Mouse (Mus musculus) gastrocnemius, adult 8-10 months (tissue): Measurements from ENCODE around the gene Wipf2. TPM values are rescaled to one million over a fixed set of nuclear protein-coding genes. Genes with fewer than 3 reads are reported as not detected.

Experiments
- DNase-seq, 2 experiments: peaks; one replicate each; pipeline ENCODE4 v3.0.0; 2022; ENCODE audit warnings: low spot score in 2 of 2
- total RNA-seq, 4 experiments: library from RNA; stranded (reverse); gene quantifications; 2 replicates each; pipeline ENCODE4 v1.2.4; 2022

The Wipf2 gene
- total RNA-seq, 4 experiments from 2014 or later, result 5.0 to 9.1 (median 7.7) TPM

DNA sequence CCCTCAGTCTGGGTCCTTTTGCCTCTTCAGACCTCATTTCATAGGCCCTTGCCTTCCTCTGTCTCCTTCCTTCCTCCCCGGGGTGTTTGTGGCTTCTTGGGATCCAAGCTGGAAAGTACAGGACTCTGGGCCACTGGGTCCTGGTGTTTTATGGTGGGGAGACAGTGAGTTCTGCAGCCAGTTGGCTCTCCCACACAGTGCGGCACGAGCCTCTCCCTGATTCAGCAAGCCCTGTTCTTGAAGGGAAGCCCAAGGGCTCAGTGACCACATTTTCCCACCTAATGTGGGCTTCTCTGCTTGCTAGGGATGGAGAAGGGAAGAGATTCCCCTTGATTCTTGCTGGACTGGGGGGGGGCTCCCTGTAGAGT lies 79.1 kb downstream of the Wipf2 start:
- DNase-seq, result no peak

DNA sequence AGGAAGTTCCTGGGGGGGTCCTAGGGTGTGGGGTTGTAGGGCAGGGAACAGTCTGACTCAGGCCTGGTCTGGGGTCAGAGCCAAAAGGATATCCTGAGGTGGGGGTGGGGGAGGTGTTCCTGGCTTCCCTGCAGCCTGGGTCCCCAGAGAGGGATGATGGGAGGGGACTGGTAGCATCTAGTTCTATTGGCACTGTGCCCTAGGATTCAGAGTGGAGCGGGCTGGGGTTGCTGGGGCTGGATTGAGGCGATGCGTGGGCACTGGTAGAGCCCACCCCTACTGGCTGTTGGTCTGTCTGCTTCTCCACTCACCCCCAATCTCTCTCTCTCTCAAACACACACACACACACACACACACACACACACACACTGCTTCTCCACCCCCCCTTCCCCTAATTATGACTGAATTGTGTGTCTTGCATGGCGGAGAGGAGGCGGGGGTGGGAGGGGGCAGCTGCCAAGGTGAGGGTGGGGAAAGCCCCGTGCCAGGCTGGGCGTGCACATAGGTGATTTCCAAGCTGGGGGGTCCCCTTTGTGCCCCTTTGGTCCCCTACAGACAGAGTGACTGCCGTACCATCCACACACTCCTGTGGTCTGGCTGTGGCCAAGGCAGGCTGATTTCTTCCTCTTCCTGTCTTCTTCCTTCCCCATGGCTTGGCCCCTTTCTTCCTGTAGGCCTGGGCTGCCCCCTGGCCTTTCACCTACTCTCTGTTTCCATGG lies 79.6 kb downstream of the Wipf2 start:
- DNase-seq, result no peak

DNA sequence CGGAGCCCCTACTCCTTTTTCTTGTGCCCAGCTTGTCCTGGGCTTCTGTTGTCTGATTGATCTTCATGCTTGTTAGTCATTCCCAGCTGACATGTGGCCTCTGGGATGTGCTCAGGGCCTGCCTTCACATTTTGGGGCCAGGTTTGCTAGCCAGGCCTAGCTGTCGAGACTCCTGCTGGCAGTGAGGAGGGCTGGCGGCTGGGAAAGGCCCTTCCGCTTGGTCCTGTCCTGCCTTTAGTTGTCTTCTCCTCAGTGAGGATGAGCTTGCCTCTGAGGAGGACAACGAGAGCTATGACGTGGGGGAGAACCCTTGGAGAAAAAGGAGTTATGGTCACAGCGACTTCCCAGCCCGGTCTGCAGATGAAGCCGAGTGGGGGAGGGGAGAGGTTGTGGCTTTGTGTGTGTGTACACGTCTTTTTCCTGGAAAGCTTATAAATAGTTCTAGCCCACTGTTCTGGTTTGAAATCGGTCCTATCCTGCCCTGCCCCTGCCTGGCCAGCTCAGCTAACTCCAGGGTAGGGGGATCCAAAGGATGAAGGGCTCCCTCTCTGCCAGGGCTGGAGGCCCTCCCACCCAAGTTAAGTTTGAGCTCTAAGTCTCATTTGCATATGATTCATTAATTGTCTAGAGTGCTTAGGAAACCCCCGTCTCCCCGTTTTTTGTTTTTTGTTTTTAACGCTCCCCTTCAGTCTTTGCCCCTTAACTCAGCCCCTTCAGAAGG lies 80.5 kb downstream of the Wipf2 start:
- DNase-seq, result no peak

DNA sequence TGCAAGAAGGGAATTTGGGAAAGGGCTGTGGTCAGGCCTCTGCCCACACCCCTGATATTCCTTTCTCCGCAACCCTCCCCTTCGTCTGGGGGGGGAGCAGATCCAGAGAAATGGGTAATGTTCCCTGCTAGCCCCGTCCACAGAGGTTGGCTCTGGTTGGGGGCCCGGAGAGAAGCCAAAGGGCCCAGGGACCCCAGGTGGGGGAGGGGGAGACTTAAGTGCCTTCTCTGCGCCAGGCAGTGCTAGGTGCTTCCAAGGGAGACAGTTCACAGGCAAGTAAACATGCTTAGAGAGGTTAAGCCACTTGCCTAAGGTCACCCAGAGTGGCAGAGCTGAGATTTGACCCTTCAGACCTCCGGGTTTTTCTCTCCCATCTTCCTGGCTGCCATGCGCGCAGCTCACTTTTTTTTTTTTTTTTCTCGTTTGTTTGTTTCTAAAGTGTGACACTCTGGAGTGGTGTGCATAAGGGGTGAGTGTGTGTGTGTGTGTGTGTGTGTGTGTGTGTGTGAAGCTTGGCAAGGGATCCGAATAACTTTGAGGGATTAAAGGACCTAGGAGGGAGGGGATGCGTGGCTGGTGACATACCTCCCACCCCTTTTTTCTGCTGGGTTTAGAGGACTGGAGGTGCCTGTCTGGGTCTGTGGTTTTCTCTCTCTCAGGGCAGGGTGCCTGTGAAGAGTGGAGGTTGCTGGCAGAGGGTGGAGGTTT lies 81.6 kb downstream of the Wipf2 start:
- DNase-seq, result no peak

DNA sequence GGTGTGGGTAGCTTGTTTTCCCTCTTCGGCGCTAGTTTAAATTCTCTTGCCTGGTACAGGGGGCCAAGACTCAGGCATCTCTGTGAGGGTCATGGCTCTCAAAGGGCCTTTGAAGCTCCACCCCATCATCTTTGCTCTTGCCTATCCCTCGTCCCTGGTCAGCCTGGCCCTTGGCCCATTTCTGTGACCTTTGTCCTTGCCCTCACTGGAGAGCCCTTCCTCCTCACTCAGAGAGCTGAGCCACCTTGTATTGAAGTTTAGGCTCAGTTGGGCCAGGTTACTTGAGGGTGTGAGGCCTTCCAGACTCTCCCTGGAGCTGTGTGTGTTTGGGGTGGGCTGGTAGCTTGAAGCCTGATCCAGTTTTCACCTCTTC lies 82.2 kb downstream of the Wipf2 start:
- DNase-seq, result no peak

DNA sequence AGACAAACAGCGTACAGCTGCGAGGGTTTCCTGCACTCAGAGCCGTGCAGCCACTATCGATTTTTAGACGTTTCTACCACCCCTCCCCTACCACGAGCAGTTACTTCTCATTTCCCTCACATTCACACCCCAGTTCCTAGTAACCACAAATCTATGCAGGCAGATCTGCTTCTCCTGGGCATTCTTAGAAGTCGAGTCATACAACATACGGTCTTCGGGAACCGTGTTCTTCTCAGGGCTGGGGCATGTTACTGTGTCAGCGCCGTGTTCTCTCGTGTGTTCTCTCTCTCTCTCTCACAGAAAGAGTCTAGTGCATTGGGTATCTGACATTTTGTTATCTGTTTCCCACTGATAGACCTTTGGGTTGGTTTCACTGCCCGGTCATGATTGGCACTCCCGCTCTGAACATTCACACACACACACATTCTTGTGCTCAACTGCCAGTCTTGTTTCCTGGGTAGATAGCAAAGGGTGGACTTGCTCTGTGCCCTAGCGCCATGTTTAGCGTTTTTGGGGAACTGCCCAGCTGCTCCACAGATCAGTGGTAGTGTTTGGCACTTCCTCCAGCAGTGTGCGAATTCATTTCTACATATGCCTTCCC lies 84.6 kb downstream of the Wipf2 start:
- no peak for DNase-seq

DNA sequence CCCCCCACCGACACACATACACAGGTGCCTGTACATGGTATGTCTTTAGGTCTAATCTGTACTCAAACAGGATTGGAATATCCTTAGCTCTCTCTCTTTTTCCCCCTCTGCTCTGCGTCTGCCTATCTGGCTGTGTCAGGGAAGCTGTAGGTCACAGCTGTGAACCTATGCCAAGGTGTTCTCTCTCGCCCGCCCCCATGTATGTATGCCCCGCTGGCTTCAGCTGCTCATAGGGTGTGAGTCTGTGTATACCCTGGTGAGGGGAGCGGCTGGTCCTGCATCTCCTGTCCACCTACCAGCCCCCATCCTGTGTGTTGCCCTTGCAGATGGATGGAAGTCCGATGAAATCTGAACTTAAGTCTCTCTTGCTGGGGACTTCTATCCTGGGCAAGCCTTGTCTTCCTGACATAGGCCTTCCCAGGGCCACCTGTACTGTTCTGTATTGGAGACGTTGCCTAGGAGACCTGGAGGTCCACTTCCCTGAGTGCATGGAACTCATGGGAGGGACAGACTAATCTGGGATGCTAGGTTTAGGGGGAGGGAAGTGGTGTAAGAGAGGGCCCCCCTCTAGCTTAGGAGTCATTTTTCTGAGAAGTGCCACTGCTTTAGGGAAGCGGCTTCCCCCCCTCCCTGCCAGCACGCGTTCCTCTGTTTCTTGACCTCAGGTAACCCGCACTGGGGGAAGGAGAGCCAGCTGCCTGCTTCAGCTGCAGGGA lies 86.0 kb downstream of the Wipf2 start:
- DNase-seq, result no peak

DNA sequence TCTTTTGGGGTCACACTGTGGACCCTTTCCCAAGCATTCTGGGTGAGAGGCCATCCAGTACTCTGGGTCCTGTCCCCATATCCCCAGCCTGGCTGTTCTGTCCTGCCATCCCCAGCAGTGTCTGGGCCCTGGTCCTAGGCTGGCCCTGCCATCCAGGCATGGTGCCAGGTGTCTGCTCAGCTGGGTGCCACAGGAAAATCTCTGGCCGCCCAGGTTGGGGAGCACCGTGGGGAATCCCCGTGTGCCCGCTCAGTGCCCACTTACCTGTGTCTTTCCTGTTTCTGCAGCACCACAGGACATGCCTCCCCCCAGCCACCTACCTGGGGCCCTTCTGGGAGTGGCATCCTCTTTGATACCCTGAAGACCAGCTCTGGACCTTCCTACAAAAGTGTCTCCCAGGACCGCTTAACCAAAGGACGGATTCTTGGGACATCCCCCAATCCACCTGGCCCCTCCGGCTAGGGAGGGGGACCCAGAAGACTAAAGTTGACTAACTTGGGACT lies 86.6 kb downstream of the Wipf2 start:
- DNase-seq, result peak in 1 of 2 experiments; percentile 64

DNA sequence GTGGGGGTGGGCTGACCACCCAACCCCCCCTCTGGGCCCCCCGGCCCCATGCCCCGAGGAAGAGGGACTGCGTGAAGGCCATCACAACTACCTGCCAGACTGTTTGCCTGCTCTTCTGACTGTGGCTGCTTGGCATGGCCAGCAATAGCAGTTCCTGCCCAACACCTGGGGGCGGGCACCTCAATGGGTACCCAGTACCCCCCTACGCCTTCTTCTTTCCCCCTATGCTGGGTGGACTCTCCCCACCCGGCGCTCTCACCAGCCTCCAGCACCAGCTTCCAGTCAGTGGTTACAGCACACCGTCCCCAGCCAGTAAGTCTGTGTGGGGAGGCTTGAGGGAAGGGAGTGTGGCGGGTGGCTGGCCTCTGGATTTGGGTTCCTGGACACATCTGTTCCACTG lies 87.0 kb downstream of the Wipf2 start:
- no peak for DNase-seq

DNA sequence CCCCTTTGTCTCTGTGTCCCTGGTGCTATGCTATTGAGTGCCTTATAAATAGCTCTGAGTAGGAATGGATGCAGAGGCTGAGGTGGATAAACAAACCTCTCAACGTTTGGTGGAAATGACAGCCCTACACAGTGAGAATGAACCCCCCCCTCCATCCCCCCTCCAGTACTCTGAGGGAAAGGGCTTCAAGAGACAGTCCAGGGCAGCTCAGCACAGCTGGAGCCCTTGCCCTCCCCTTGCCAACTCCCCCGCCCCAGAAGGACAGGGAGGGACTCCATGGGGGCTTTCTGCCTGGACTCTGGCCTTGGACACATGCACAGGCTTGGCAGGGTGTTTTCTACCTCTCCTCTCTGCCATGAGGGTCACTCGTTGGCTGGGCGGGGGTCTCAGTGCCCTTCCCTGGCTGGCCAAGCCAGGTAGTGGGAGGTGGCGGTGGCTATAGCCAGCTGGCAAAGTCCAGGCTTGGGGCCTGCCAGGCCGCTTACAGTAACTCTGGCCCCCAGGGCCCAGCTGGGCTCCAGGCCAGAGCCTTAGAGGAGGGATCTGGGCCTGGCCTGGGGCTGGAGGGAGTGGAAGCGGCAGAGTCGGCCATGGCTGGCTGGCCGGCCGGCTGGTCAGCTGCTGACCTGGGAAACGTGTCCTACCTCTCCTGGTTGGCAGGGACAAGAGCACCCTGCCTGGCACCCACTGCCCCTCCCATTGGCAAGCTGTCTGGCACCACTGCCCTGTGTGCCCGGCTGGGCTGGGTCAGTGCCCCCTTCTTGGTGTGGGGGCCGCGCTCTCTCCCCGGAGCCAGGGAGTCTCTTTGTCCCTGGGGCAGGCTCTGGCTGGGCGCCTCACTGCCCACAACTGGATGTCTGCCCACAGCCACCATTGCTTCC lies 87.8 kb downstream of the Wipf2 start:
- DNase-seq, result peak; percentile 93 to 98

DNA sequence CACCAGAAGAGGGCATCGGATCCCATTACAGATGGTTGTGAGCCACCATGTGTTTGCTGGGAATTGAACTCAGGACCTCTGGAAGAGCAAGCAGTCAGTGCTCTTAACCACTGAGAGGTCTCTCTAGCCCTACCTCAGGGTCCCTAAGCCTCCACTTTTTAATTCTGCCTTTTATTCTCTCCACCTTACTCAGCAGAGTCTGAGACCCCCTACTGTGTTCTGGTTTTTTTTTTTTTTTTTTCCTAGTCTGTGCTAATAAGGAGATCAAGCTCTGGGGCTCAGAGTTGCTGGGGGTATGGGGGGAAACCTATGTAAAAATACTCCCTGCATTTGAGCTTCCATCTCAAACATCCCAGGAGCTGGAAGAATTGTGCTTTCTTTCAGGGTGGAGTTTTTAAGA lies 88.7 kb downstream of the Wipf2 start:
- no peak for DNase-seq

DNA sequence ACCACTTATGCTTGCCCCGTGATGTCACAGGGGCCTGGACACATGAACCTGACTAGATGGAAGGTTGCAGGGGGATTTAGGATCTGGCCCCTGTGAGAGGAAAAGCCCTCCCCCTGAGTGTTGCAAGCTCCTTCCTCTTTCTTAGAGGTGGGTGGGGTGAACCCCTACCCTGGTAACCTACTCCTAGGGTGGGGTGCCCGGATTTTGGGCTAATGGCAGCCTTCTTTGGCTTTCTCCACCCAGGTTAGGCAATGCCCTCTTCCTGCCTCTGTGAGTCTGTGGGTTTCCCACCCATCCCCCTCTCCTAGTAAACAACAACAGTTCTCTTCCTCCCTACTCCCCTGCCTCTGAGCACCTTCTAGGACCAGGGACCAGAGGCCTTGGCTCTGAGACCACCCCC lies 89.3 kb downstream of the Wipf2 start:
- no peak for DNase-seq

DNA sequence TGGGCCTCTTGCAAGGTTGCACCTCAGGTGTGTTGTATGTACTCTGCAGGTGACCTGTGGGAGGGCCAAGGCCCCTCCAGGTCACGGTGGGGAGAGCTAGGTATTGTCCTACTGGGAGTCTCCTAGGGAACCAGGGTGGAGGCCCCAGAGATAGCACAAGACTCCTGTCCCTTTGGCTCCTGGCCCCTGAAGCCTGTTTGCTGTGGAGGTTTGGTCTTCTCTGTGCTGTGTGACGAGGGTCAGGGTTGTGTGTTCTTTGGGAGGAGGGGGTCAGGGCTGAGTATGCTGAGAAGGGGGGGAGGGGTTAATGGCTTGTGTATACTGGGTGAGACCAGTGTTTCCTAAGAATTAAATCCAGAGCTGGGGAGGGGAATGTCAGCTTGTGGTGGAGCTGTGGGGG lies 89.9 kb downstream of the Wipf2 start:
- DNase-seq, result no peak

DNA sequence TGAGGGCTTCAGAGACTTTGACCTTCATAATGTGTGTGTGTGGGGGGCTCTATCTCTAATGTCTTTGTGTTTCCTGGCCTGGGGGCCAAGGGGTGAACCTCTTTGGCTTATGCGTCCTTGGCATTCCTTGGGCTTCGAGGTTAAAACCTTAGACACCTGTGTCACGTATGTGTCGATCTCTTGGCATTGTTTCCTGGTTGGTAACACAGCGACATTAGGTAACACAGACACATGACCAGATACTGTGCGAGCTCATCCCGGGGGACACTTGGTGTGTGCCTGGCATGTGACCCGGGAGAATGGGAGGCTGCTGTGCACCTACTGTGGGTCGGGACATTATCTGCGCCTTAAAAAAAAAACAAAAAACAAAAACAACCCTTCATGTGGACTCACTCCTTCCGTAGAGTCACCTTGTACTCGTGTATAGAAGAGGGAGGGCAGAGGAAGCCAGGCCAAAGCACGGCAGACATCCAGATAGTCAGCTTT lies 90.4 kb downstream of the Wipf2 start:
- DNase-seq, result no peak

DNA sequence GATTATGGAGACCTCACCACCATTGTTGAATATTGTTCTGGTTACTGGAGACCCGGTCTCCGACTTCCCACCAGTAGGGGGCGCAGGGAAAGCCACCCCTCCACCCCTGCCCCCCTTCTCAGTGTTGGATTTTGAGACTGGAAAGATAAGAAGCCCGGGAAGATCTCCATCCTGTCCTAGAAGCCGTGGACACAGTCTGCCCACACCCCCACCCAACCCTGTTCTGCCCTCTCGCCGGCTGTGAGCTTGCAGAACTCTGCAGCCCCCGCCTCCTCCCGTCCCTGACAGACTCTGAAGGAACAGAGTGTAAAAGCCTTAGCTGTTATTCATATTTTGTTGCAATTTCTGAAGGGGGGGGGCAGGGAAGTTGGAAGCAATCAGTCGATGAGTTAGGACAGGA lies 90.9 kb downstream of the Wipf2 start:
- DNase-seq, result no peak

Other genes starting within 250 kb of the Wipf2 start
- gene Gm12355, start 238.0 kb upstream of the Wipf2 start, total RNA-seq, result 1 to 10 TPM; 5.1 to 6.1 (median 5.4) TPM
- gene Gsdma3, start 237.3 kb upstream of the Wipf2 start, total RNA-seq, result 10 to 100 TPM in 1 of 4 experiments, 1 to 10 TPM in 3; 5.5 to 18.2 (median 8.3) TPM
- gene Gsdma2, start 216.9 kb upstream of the Wipf2 start, total RNA-seq, result under 1 TPM in 3 of 4 experiments, not detected in 1; 0.24 to 0.51 (median 0.25) TPM
- gene Gsdma, start 199.3 kb upstream of the Wipf2 start, total RNA-seq, result 1 to 10 TPM in 1 of 4 experiments, under 1 TPM in 3; 0.24 to 1.4 (median 0.85) TPM
- gene Psmd3, start 181.1 kb upstream of the Wipf2 start, total RNA-seq, result 100 to 1,000 TPM; 104 to 107 (median 104) TPM
- not detected for gene Csf3, start 162.4 kb upstream of the Wipf2 start, total RNA-seq
- gene Med24, start 134.2 kb upstream of the Wipf2 start, total RNA-seq, result 10 to 100 TPM; 42.2 to 48.4 (median 47.9) TPM
- 10 to 100 TPM; 67.5 to 81.5 (median 76.2) TPM for gene Thra, start 123.0 kb upstream of the Wipf2 start, total RNA-seq
- gene Nr1d1, start 88.3 kb upstream of the Wipf2 start, total RNA-seq, result 100 to 1,000 TPM in 2 of 4 experiments, 10 to 100 TPM in 2; 83.4 to 175 (median 99.4) TPM
- 10 to 100 TPM; 53.9 to 57.7 (median 55.8) TPM for gene Msl1, start 68.1 kb upstream of the Wipf2 start, total RNA-seq
- gene Casc3, start 58.7 kb upstream of the Wipf2 start, total RNA-seq, result 10 to 100 TPM; 14.1 to 18.4 (median 15.2) TPM
- under 1 TPM in 2 of 4 experiments, not detected in 2; 0.08 to 0.29 TPM for gene Rapgefl1, start 26.9 kb upstream of the Wipf2 start, total RNA-seq
- under 1 TPM in 2 of 4 experiments, not detected in 2; 0.07 to 0.13 TPM for gene Cdc6, start 44.2 kb downstream of the Wipf2 start, total RNA-seq
- gene Rara, start 64.2 kb downstream of the Wipf2 start, total RNA-seq, result 10 to 100 TPM in 2 of 4 experiments, 1 to 10 TPM in 2; 8.3 to 11.7 (median 9.5) TPM
- not detected for gene Gjd3, start 119.4 kb downstream of the Wipf2 start, total RNA-seq
- under 1 TPM in 3 of 4 experiments, not detected in 1; 0.25 to 0.60 (median 0.29) TPM for gene Top2a, start 160.6 kb downstream of the Wipf2 start, total RNA-seq
- gene Igfbp4, start 177.6 kb downstream of the Wipf2 start, total RNA-seq, result 10 to 100 TPM; 23.4 to 50.7 (median 34.4) TPM
- not detected for gene Tns4, start 225.7 kb downstream of the Wipf2 start, total RNA-seq